Mouse (Mus musculus): Measurements from ENCODE around the gene Mertk. TPM values are rescaled to one million over a fixed set of nuclear protein-coding genes. Genes with fewer than 3 reads are reported as not detected.

Mertk gene
- polyA plus RNA-seq, 2 experiments, result 11.1 to 14.9 TPM

GRCm38 (mm10) chr2:128719380-128719779, 20.6 kb downstream of the Mertk start:
- TF ChIP-seq POLR2A (IDR thresholded peaks at IDR 0.05; ENCODE audit: borderline replicate concordance, extremely low read depth, insufficient read depth, insufficient read length), result no peak
- peaks cover 31% of the 10 kb centered on the region for H3K4me1 ChIP-seq (ENCODE audit: control insufficient read depth, insufficient read depth, low read length)
- 81% methylated on average over 2 of the region's 2 CpGs for WGBS
- peaks cover 17% of the 10 kb centered on the region; the same call in 1 of the 2 replicates for H3K36me3 ChIP-seq (ENCODE audit: control insufficient read depth, insufficient read depth, low read length)
- no peak overlapping the region for H3K27ac ChIP-seq (replicated peaks; ENCODE audit: low read depth, low read length)
- no peak overlapping the region for H3K9ac ChIP-seq (ENCODE audit: low read depth, low read length, severe bottlenecking)
- ATAC-seq (ENCODE audit: low FRiP score, low read depth), result no peak
- no peak overlapping the region for H3K4me3 ChIP-seq (replicated peaks; ENCODE audit: low read length)
- H3K27me3 ChIP-seq (ENCODE audit: control insufficient read depth, insufficient read depth, low read length), result no peaks in the 10 kb centered on the region
- no peak for DNase-seq (ENCODE audit: low spot score)
- H3K9me3 ChIP-seq (ENCODE audit: control insufficient read depth, low read length), result no peaks in the 10 kb centered on the region; the same call in 1 of the 2 replicates
- no peak overlapping the region for H3K4me2 ChIP-seq (replicated peaks; ENCODE audit: low read depth, low read length, severe bottlenecking)

DNA sequence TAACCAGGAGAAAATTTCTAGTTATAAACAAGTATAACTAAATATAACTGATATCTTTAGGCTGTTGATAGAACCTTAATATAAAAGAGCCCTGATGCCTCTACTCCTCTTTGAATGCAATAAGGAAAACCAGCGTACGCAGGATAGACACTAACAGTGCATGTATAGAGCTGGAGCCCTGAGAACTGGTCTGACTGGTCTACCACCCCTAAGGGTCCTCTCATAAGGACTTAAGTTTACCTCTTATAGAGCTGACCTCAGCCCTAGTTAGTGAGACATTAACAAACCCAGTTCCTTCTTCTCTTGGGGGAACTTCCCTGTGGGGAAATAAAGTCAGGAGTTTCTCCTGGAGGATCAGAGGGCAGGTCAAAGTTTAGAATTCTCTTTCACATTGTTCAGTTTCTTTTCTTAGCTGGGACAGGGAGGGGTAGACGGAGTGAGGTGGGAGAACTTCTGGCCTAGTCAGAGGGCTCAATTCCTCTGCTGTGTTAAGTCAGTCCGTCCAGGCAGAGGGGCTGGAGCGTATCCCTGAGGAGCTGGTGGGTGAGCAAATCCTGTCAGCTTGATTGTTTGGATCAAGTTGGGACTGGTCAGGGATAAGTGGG, 23.5 kb downstream of the Mertk start:
- Histone ChIP-seq H3K9me3 (ENCODE audit: control insufficient read depth, low read length) (no peaks in the 10 kb centered on the region; the same call in 1 of the 2 replicates), H3K9ac (ENCODE audit: low read depth, low read length, severe bottlenecking) (no peak overlapping the region), H3K27me3 (ENCODE audit: control insufficient read depth, insufficient read depth, low read length) (no peaks in the 10 kb centered on the region), H3K36me3 (ENCODE audit: control insufficient read depth, insufficient read depth, low read length) (peaks cover 11% of the 10 kb centered on the region; the same call in 1 of the 2 replicates), H3K4me3 (replicated peaks; ENCODE audit: low read length) (no peak overlapping the region), H3K4me1 (ENCODE audit: control insufficient read depth, insufficient read depth, low read length) (peaks cover 13% of the 10 kb centered on the region), H3K27ac (replicated peaks; ENCODE audit: low read depth, low read length) (no peak overlapping the region), H3K4me2 (replicated peaks; ENCODE audit: low read depth, low read length, severe bottlenecking) (no peak overlapping the region)
- no peak for DNase-seq (ENCODE audit: low spot score)
- TF ChIP-seq POLR2A (IDR thresholded peaks at IDR 0.05; ENCODE audit: borderline replicate concordance, extremely low read depth, insufficient read depth, insufficient read length), result no peak
- no peak for ATAC-seq (ENCODE audit: low FRiP score, low read depth)
- 79% methylated on average over 5 of the region's 5 CpGs for WGBS

DNA sequence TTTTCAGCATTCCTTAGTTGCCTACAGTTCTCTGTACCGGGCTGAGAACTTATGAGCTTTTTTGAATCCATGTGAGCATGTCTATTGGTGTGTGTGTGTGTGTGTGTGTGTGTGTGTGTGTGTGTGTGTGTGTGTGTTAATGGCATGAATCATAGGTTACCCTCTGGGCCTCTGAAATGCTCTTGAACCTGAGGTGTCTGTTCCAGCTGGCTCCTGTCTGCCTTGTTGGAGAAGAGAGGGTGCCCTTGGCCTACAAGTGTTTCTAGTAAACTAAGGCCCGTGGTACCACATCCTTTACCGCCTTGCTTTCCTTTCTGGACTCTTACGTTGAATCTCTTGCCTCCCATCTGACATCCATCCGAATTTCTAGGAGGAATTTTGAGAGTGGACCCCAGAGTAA, 27.3 kb downstream of the Mertk start:
- TF ChIP-seq POLR2A (IDR thresholded peaks at IDR 0.05; ENCODE audit: borderline replicate concordance, extremely low read depth, insufficient read depth, insufficient read length), result no peak
- no peaks in the 10 kb centered on the region for H3K27me3 ChIP-seq (ENCODE audit: control insufficient read depth, insufficient read depth, low read length)
- no peaks in the 10 kb centered on the region for H3K4me1 ChIP-seq (ENCODE audit: control insufficient read depth, insufficient read depth, low read length)
- no peak overlapping the region for H3K9ac ChIP-seq (ENCODE audit: low read depth, low read length, severe bottlenecking)
- no peak overlapping the region for H3K4me3 ChIP-seq (replicated peaks; ENCODE audit: low read length)
- no peak overlapping the region for H3K27ac ChIP-seq (replicated peaks; ENCODE audit: low read depth, low read length)
- H3K4me2 ChIP-seq (replicated peaks; ENCODE audit: low read depth, low read length, severe bottlenecking), result no peak overlapping the region
- WGBS, result 87% methylated on average over 5 of the region's 5 CpGs
- DNase-seq (ENCODE audit: low spot score) (no peak), ATAC-seq (ENCODE audit: low FRiP score, low read depth) (no peak)
- no peaks in the 10 kb centered on the region; the same call in 1 of the 2 replicates for H3K9me3 ChIP-seq (ENCODE audit: control insufficient read depth, low read length)
- peaks cover 18% of the 10 kb centered on the region; the same call in 1 of the 2 replicates for H3K36me3 ChIP-seq (ENCODE audit: control insufficient read depth, insufficient read depth, low read length)

- 79% methylated on average over 7 of the region's 7 CpGs for WGBS
- Histone ChIP-seq H3K4me1 (ENCODE audit: control insufficient read depth, insufficient read depth, low read length) (no peaks in the 10 kb centered on the region), H3K27ac (replicated peaks; ENCODE audit: low read depth, low read length) (no peak overlapping the region), H3K9me3 (ENCODE audit: control insufficient read depth, low read length) (no peaks in the 10 kb centered on the region), H3K9ac (ENCODE audit: low read depth, low read length, severe bottlenecking) (no peak overlapping the region), H3K4me2 (replicated peaks; ENCODE audit: low read depth, low read length, severe bottlenecking) (no peak overlapping the region), H3K36me3 (ENCODE audit: control insufficient read depth, insufficient read depth, low read length) (peaks cover 18% of the 10 kb centered on the region; the same call in 1 of the 2 replicates), H3K4me3 (replicated peaks; ENCODE audit: low read length) (no peak overlapping the region), H3K27me3 (ENCODE audit: control insufficient read depth, insufficient read depth, low read length) (no peaks in the 10 kb centered on the region)
- ATAC-seq (ENCODE audit: low FRiP score, low read depth), result no peak
- no peak for TF ChIP-seq POLR2A (IDR thresholded peaks at IDR 0.05; ENCODE audit: borderline replicate concordance, extremely low read depth, insufficient read depth, insufficient read length)
- no peak for DNase-seq (ENCODE audit: low spot score)
Observed at GRCm38 (mm10) chr2:128726626-128727025, 27.9 kb downstream of the Mertk start.

DNA sequence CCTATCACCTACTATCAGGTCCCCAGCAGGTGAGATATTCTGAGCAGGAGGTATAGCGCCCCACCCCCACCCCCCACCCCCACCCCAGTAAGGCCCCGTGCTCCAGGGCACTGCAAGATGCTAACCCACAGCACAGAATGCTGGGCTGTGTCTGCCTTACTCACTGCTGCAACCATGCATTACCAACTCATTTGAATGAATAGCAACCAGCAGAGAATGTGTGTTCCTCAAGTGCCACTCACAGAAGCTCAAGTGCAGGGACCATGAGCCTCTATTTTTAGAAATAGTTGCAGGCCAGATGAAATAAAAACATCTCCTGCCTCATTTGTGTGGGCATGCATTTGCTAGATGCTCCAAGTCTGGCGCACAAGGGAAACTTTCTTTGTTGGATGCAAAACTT, 28.8 kb downstream of the Mertk start:
- no peaks in the 10 kb centered on the region for H3K27me3 ChIP-seq (ENCODE audit: control insufficient read depth, insufficient read depth, low read length)
- H3K4me1 ChIP-seq (ENCODE audit: control insufficient read depth, insufficient read depth, low read length), result no peaks in the 10 kb centered on the region
- no peak for DNase-seq (ENCODE audit: low spot score)
- H3K4me2 ChIP-seq (replicated peaks; ENCODE audit: low read depth, low read length, severe bottlenecking), result no peak overlapping the region
- no peak overlapping the region for H3K9ac ChIP-seq (ENCODE audit: low read depth, low read length, severe bottlenecking)
- no peaks in the 10 kb centered on the region for H3K9me3 ChIP-seq (ENCODE audit: control insufficient read depth, low read length)
- ATAC-seq (ENCODE audit: low FRiP score, low read depth), result no peak
- peaks cover 22% of the 10 kb centered on the region; the same call in 1 of the 2 replicates for H3K36me3 ChIP-seq (ENCODE audit: control insufficient read depth, insufficient read depth, low read length)
- 50% methylated on average over 3 of the region's 3 CpGs for WGBS
- no peak overlapping the region for H3K4me3 ChIP-seq (replicated peaks; ENCODE audit: low read length)
- no peak for TF ChIP-seq POLR2A (IDR thresholded peaks at IDR 0.05; ENCODE audit: borderline replicate concordance, extremely low read depth, insufficient read depth, insufficient read length)
- no peak overlapping the region for H3K27ac ChIP-seq (replicated peaks; ENCODE audit: low read depth, low read length)

Data from limb, embryonic 14.5 days (tissue).